Mouse (Mus musculus) lung, postnatal 0 days (tissue): Measurements from ENCODE around the gene Btbd17. TPM values are rescaled to one million over a fixed set of nuclear protein-coding genes. Genes with fewer than 3 reads are reported as not detected.

Source experiments
- ATAC-seq: fragments of 200-750 bp; cut with Nextera tagmentation; 2 replicates; pipeline ENCODE4 v1.8.0; 2017; ENCODE audit warnings: moderate library complexity
- DNase-seq: peaks from one replicate; pipeline ENCODE4 v3.0.0-alpha.2; 2016; ENCODE audit warnings: low spot score
- H3K27ac ChIP-seq: fragments of 300-500 bp; sonication (generic); 2 replicates; pipeline ENCODE4 v1.5.1; 2014; ENCODE audit warnings: antibody characterized with exemption, mild to moderate bottlenecking, low read length, mixed read lengths
- H3K27me3 ChIP-seq: fragments of 300-500 bp; sonication (generic); replicated peaks from 2 replicates; pipeline ENCODE4 v1.6.1; 2014; ENCODE audit warnings: low read length, mixed read lengths; ENCODE audit not compliant: insufficient read depth
- H3K36me3 ChIP-seq: fragments of 300-500 bp; sonication (generic); 2 replicates; pipeline ENCODE4 v1.6.1; 2014; ENCODE audit warnings: low read length, mixed read lengths; ENCODE audit not compliant: insufficient read depth
- H3K4me1 ChIP-seq: fragments of 300-500 bp; sonication (generic); 2 replicates; pipeline ENCODE4 v1.6.1; 2014; ENCODE audit warnings: antibody characterized with exemption, low read depth, low read length, mixed read lengths; ENCODE audit not compliant: insufficient read depth
- H3K4me2 ChIP-seq: fragments of 300-500 bp; sonication (generic); replicated peaks from 2 replicates; pipeline ENCODE4 v1.6.1; 2014; ENCODE audit warnings: low read depth, mild to moderate bottlenecking, low read length, moderate library complexity, mixed read lengths
- H3K4me3 ChIP-seq: fragments of 300-500 bp; sonication (generic); 2 replicates; pipeline ENCODE4 v1.5.1; 2014; ENCODE audit warnings: low read depth, low read length
- H3K9ac ChIP-seq: fragments of 300-500 bp; sonication (generic); replicated peaks from 2 replicates; pipeline ENCODE4 v1.6.1; 2014; ENCODE audit warnings: low read depth, mild to moderate bottlenecking
- H3K9me3 ChIP-seq: fragments of 300-500 bp; sonication (generic); 2 replicates; pipeline ENCODE4 v1.6.1; 2016; ENCODE audit warnings: low read length, mixed read lengths
- CTCF ChIP-seq: IDR thresholded peaks from 2 replicates; pipeline ENCODE4 v1.5.1; 2016; ENCODE audit warnings: antibody characterized with exemption, mild to moderate bottlenecking
- EP300 ChIP-seq: IDR thresholded peaks from 2 replicates; pipeline ENCODE4 v1.6.1; 2016; ENCODE audit warnings: antibody characterized with exemption, mild to moderate bottlenecking, control low read depth
- WGBS: fragments of 180-500 bp; shearing (Covaris S2); extraction: QIAGEN DNeasy Blood & Tissue Kit; methylation state at CpG from one replicate; pipeline ENCODE4 v1.1.7; 2014; 5-methylcytosine and 5-hydroxymethylcytosine counted together
- polyA plus RNA-seq: library from polyadenylated mRNA; unstranded; fragments of >200 nt; fragmentation: Nextera tagmentation; extraction: Ambion mirVana; gene quantifications from 2 replicates; pipeline ENCODE4 v1.2.1, GENCODE M21; 2015

Gene Btbd17
- polyA plus RNA-seq, 1 experiment from 2014 or later: 0.20 TPM

- no peak overlapping the region for H3K9ac ChIP-seq
- DNase-seq (no peak), ATAC-seq (no peak)
- H3K27ac ChIP-seq: no peak overlapping the region
- no peaks in the 10 kb centered on the region for H3K27me3 ChIP-seq
- WGBS: 48% methylated on average over 2 of the region's 2 CpGs
- H3K36me3 ChIP-seq: no peaks in the 10 kb centered on the region
- no peaks in the 10 kb centered on the region for H3K9me3 ChIP-seq
- no peaks in the 10 kb centered on the region for H3K4me1 ChIP-seq
- H3K4me2 ChIP-seq: no peak overlapping the region
- TF ChIP-seq CTCF (no peak), EP300 (no peak)
- no peak overlapping the region for H3K4me3 ChIP-seq
Measured at GRCm38 (mm10) chr11:114819110-114819509, 23.4 kb upstream of the Btbd17 start.

- Histone ChIP-seq H3K9ac (no peak overlapping the region), H3K36me3 (no peaks in the 10 kb centered on the region), H3K27ac (no peak overlapping the region), H3K4me3 (no peak overlapping the region), H3K9me3 (no peaks in the 10 kb centered on the region), H3K27me3 (no peaks in the 10 kb centered on the region), H3K4me1 (no peaks in the 10 kb centered on the region), H3K4me2 (no peak overlapping the region)
- no peak for ATAC-seq
- no peak for DNase-seq
- WGBS: 75% methylated on average over 7 of the region's 7 CpGs
- TF ChIP-seq EP300: no peak
- TF ChIP-seq CTCF: no peak
Measured at GRCm38 (mm10) chr11:114818185-114818584, 22.4 kb upstream of the Btbd17 start.

GRCm38 (mm10) chr11:114816934-114817333 lies 21.2 kb upstream of the Btbd17 start:
- Histone ChIP-seq H3K9ac (no peak overlapping the region), H3K4me3 (no peak overlapping the region), H3K9me3 (no peaks in the 10 kb centered on the region), H3K36me3 (no peaks in the 10 kb centered on the region), H3K27me3 (no peaks in the 10 kb centered on the region), H3K27ac (no peak overlapping the region), H3K4me2 (no peak overlapping the region), H3K4me1 (no peaks in the 10 kb centered on the region)
- DNase-seq (no peak), ATAC-seq (no peak)
- WGBS: 96% methylated on average over 4 of the region's 4 CpGs
- TF ChIP-seq CTCF (no peak), EP300 (no peak)

GRCm38 (mm10) chr11:114814873-114815592 lies 19.3 kb upstream of the Btbd17 start:
- TF ChIP-seq EP300 (no peak), CTCF (no peak)
- Histone ChIP-seq H3K9ac (no peak overlapping the region), H3K4me2 (no peak overlapping the region), H3K9me3 (no peaks in the 10 kb centered on the region), H3K4me3 (no peak overlapping the region), H3K36me3 (no peaks in the 10 kb centered on the region), H3K4me1 (no peaks in the 10 kb centered on the region), H3K27ac (no peak overlapping the region), H3K27me3 (no peaks in the 10 kb centered on the region)
- DNase-seq: no peak
- ATAC-seq: no peak
- WGBS: 62% methylated on average over 11 of the region's 11 CpGs

- no peak overlapping the region for H3K4me3 ChIP-seq
- peak; percentile 82 for ATAC-seq
- no peak overlapping the region for H3K9ac ChIP-seq
- H3K4me2 ChIP-seq: no peak overlapping the region
- no peaks in the 10 kb centered on the region for H3K4me1 ChIP-seq
- H3K36me3 ChIP-seq: no peaks in the 10 kb centered on the region
- DNase-seq: peak; percentile 88
- TF ChIP-seq CTCF: peak; percentile 94
- TF ChIP-seq EP300: no peak
- no peak overlapping the region for H3K27ac ChIP-seq
- no peaks in the 10 kb centered on the region for H3K27me3 ChIP-seq
- H3K9me3 ChIP-seq: no peaks in the 10 kb centered on the region
- WGBS: 13% methylated on average over 6 of the region's 6 CpGs
Measured at GRCm38 (mm10) chr11:114812731-114813240, 17.0 kb upstream of the Btbd17 start.

- no peaks in the 10 kb centered on the region for H3K27me3 ChIP-seq
- 26% methylated on average over 4 of the region's 4 CpGs for WGBS
- DNase-seq: no peak
Measured at GRCm38 (mm10) chr11:114810344-114810743, 14.6 kb upstream of the Btbd17 start.

More at GRCm38 (mm10) chr11:114810344-114810743, 14.6 kb upstream of the Btbd17 start:
- Histone ChIP-seq H3K27ac (no peak overlapping the region), H3K4me1 (no peaks in the 10 kb centered on the region), H3K36me3 (no peaks in the 10 kb centered on the region), H3K4me3 (no peak overlapping the region), H3K9me3 (no peaks in the 10 kb centered on the region), H3K9ac (no peak overlapping the region), H3K4me2 (no peak overlapping the region)
- no peak for ATAC-seq
- TF ChIP-seq EP300: no peak
- TF ChIP-seq CTCF: no peak
